8 mouse cellular contexts compared by ENCODE assay signal in genomic region chr3:99938611-99939286, GRCm38 (mm10). TPM values are rescaled to one million over a fixed set of nuclear protein-coding genes. Genes with fewer than 3 reads are reported as not detected.
DNase-seq lines count a peak whose midpoint lies in the region; ATAC-seq and TF ChIP-seq lines count a peak whose summit lies in the region.

No protein-coding gene starts in this region.

- H3K27me3 ChIP-seq in liver, adult 2 months (ENCODE audit: control insufficient read depth, insufficient read depth, low read length) = 0 out of 2 replicates have a peak, but pooled peaks cover 3% of the 10 kb centered on the region
- no peaks in the 10 kb centered on the region for H3K27me3 ChIP-seq in liver, embryonic 11.5 days (replicated peaks; ENCODE audit: control insufficient read depth, insufficient read depth, low read length)
- no peaks in the 10 kb centered on the region for H3K27me3 ChIP-seq in embryonic facial prominence, embryonic 14.5 days (replicated peaks; ENCODE audit: control insufficient read depth, insufficient read depth, low read length)
- H3K27me3 ChIP-seq in hindbrain, postnatal 0 days (ENCODE audit: insufficient read depth, low read length) = no peaks in the 10 kb centered on the region
- no peaks in the 10 kb centered on the region for H3K27me3 ChIP-seq in midbrain, embryonic 16.5 days (ENCODE audit: control insufficient read depth, insufficient read depth, low read depth, low read length)

- no peaks in the 10 kb centered on the region for H3K9me3 ChIP-seq in liver, embryonic 11.5 days (ENCODE audit: control insufficient read depth, low read length)
- H3K9me3 ChIP-seq in embryonic facial prominence, embryonic 14.5 days (ENCODE audit: control insufficient read depth, low read length) = no peaks in the 10 kb centered on the region
- no peaks in the 10 kb centered on the region for H3K9me3 ChIP-seq in hindbrain, postnatal 0 days (ENCODE audit: low read length)
- no peaks in the 10 kb centered on the region for H3K9me3 ChIP-seq in midbrain, embryonic 16.5 days (replicated peaks; ENCODE audit: control insufficient read depth, low read length, poor library complexity, severe bottlenecking)

- peak; percentile 20 for DNase-seq in liver, adult 2 months (ENCODE audit: extremely low read depth, low read depth, low spot score)
- no peak for DNase-seq in liver, embryonic 11.5 days (ENCODE audit: low spot score)
- DNase-seq in adrenal gland, postnatal 36 days = peak; percentile 41 to 55
- peak; percentile 90 for DNase-seq in embryonic facial prominence, embryonic 14.5 days (ENCODE audit: low spot score)
- peak; percentile 93 for DNase-seq in hindbrain, postnatal 0 days (ENCODE audit: low spot score)
- peak; percentile 51 to 68 for DNase-seq in left cerebral cortex, adult 2 months (ENCODE audit: extremely low spot score in 1 of 2, low spot score in 2 of 2)

- no peak overlapping the region for H3K4me2 ChIP-seq in liver, embryonic 11.5 days
- H3K4me2 ChIP-seq in embryonic facial prominence, embryonic 14.5 days (ENCODE audit: low read depth, low read length) = no peak overlapping the region
- no peak overlapping the region for H3K4me2 ChIP-seq in hindbrain, postnatal 0 days (ENCODE audit: low read depth, low read length)
- H3K4me2 ChIP-seq in midbrain, embryonic 16.5 days (ENCODE audit: low read length) = no peak overlapping the region

- no peak overlapping the region for H3K9ac ChIP-seq in liver, adult 2 months (ENCODE audit: low read depth, low read length)
- no peak overlapping the region for H3K9ac ChIP-seq in liver, embryonic 11.5 days (ENCODE audit: low read depth, low read length)
- no peak overlapping the region for H3K9ac ChIP-seq in embryonic facial prominence, embryonic 14.5 days (ENCODE audit: low read depth, low read length)
- H3K9ac ChIP-seq in hindbrain, postnatal 0 days (replicated peaks; ENCODE audit: low read length) = no peak overlapping the region
- no peak overlapping the region for H3K9ac ChIP-seq in midbrain, embryonic 16.5 days (ENCODE audit: low read depth, low read length)

- H3K36me3 ChIP-seq in liver, adult 2 months (ENCODE audit: control insufficient read depth, insufficient read depth, low read length) = no peaks in the 10 kb centered on the region
- H3K36me3 ChIP-seq in liver, embryonic 11.5 days (ENCODE audit: control insufficient read depth, insufficient read depth, low read length) = no peaks in the 10 kb centered on the region
- no peaks in the 10 kb centered on the region for H3K36me3 ChIP-seq in embryonic facial prominence, embryonic 14.5 days (ENCODE audit: control insufficient read depth, insufficient read depth, low read length)
- H3K36me3 ChIP-seq in hindbrain, postnatal 0 days (ENCODE audit: insufficient read depth, low read length) = no peaks in the 10 kb centered on the region
- no peaks in the 10 kb centered on the region for H3K36me3 ChIP-seq in midbrain, embryonic 16.5 days (ENCODE audit: control insufficient read depth, insufficient read depth, low read length)

- TF ChIP-seq POLR2A in liver, adult 2 months (IDR thresholded peaks at IDR 0.05; ENCODE audit: extremely low read depth, insufficient read depth, low read length) = no peak

- intact Hi-C loops in left cerebral cortex, adult 2 months (cut with DNase I) = loop anchor here (1.0 to 5.0 kb wide), 3 partner anchors 704 to 1044 kb away; no protein-coding TSS in a partner anchor

- TF ChIP-seq CTCF in liver, adult 2 months (IDR thresholded peaks at IDR 0.05; ENCODE audit: low read depth, low read length) = no peak
- peak; percentile 85 for TF ChIP-seq CTCF in hindbrain, postnatal 0 days (IDR thresholded peaks at IDR 0.05; ENCODE audit: low read depth)
- peak; percentile 69 for TF ChIP-seq CTCF in left cerebral cortex, adult 2 months (IDR thresholded peaks at IDR 0.05)

- ATAC-seq in liver, embryonic 11.5 days (replicated peaks; ENCODE audit: low FRiP score) = no peak
- ATAC-seq in embryonic facial prominence, embryonic 14.5 days (ENCODE audit: low read depth) = no peak
- ATAC-seq in hindbrain, postnatal 0 days = peak; percentile 69
- ATAC-seq in midbrain, embryonic 16.5 days = peak; percentile 70
- no peak for ATAC-seq in monocyte, adult 5-6 weeks (replicated peaks; ENCODE audit: insufficient number of reproducible peaks, low FRiP score, low TSS enrichment, poor library complexity, severe bottlenecking)

- 35% methylated on average over 8 of the region's 8 CpGs for WGBS in liver, adult 2 months
- WGBS in liver, embryonic 11.5 days = 34% methylated on average over 8 of the region's 8 CpGs
- WGBS in embryonic facial prominence, embryonic 14.5 days = 24% methylated on average over 8 of the region's 8 CpGs
- 34% methylated on average over 8 of the region's 8 CpGs for WGBS in hindbrain, postnatal 0 days
- 36% methylated on average over 8 of the region's 8 CpGs for WGBS in midbrain, embryonic 16.5 days

- no peak overlapping the region for H3K27ac ChIP-seq in liver, adult 2 months (replicated peaks; ENCODE audit: insufficient read depth, low read depth, low read length)
- H3K27ac ChIP-seq in liver, embryonic 11.5 days (ENCODE audit: low read depth, low read length) = no peak overlapping the region
- no peak overlapping the region for H3K27ac ChIP-seq in embryonic facial prominence, embryonic 14.5 days (replicated peaks; ENCODE audit: low read depth, low read length)
- no peak overlapping the region for H3K27ac ChIP-seq in hindbrain, postnatal 0 days
- H3K27ac ChIP-seq in left cerebral cortex, adult 2 months = no peak overlapping the region
- H3K27ac ChIP-seq in midbrain, embryonic 16.5 days (ENCODE audit: low read length) = no peak overlapping the region

- H3K4me1 ChIP-seq in liver, adult 2 months (ENCODE audit: control insufficient read depth, insufficient read depth, low read length) = no peaks in the 10 kb centered on the region
- no peaks in the 10 kb centered on the region for H3K4me1 ChIP-seq in liver, embryonic 11.5 days (replicated peaks; ENCODE audit: control insufficient read depth, insufficient read depth, low read length)
- H3K4me1 ChIP-seq in embryonic facial prominence, embryonic 14.5 days (ENCODE audit: control insufficient read depth, insufficient read depth, low read length) = peaks cover 6% of the 10 kb centered on the region; the same call in 1 of the 2 replicates
- no peaks in the 10 kb centered on the region for H3K4me1 ChIP-seq in hindbrain, postnatal 0 days (ENCODE audit: insufficient read depth, low read length)
- no peaks in the 10 kb centered on the region for H3K4me1 ChIP-seq in midbrain, embryonic 16.5 days (ENCODE audit: control insufficient read depth, insufficient read depth, low read length)

- no peaks in the 10 kb centered on the region for H3K79me2 ChIP-seq in liver, adult 2 months (ENCODE audit: control insufficient read depth, insufficient read depth, low read length)

- no peak overlapping the region for H3K4me3 ChIP-seq in liver, adult 2 months (ENCODE audit: insufficient read depth, low read depth, low read length)
- no peak overlapping the region for H3K4me3 ChIP-seq in liver, embryonic 11.5 days (ENCODE audit: low read depth, low read length)
- no peak overlapping the region for H3K4me3 ChIP-seq in embryonic facial prominence, embryonic 14.5 days (ENCODE audit: low read depth, low read length)
- no peak overlapping the region for H3K4me3 ChIP-seq in hindbrain, postnatal 0 days (ENCODE audit: low read length)
- no peak overlapping the region for H3K4me3 ChIP-seq in left cerebral cortex, adult 2 months
- H3K4me3 ChIP-seq in midbrain, embryonic 16.5 days (ENCODE audit: low read depth, low read length) = no peak overlapping the region

RNA-seq across cellular contexts. Expression of gene Spag17, which starts 53.5 kb away (rescaled TPM):
- total RNA-seq in liver, adult 2 months (2014; rRNA removed) = under 0.01 and 0.27 TPM in 2 replicates
- polyA plus RNA-seq in liver, adult 2 months (2012; rRNA removed) = 0.02 and 0.05 TPM in 2 replicates
- 0.04 TPM in 1 of 2 replicates, not detected in the other for polyA plus RNA-seq in liver, embryonic 11.5 days (2014; fragmentation: Nextera tagmentation; extraction: Ambion mirVana)
- not detected for total RNA-seq in adrenal gland, postnatal 36 days (2021)
- polyA plus RNA-seq in embryonic facial prominence, embryonic 14.5 days (2014; fragmentation: Nextera tagmentation; extraction: Ambion mirVana) = 1.7 and 2.4 TPM in 2 replicates
- total RNA-seq in hindbrain, postnatal 0 days (2014; rRNA removed) = 0.04 and 0.26 TPM in 2 replicates
- 0.95 TPM in 2 replicates for polyA plus RNA-seq in hindbrain, postnatal 0 days (2015; fragmentation: Nextera tagmentation; extraction: Ambion mirVana)
- under 1 TPM in 1 of 2 experiments, not detected in 1; 0.05 TPM for total RNA-seq in left cerebral cortex, adult 2 months (2021)
- polyA plus RNA-seq in midbrain, embryonic 16.5 days (2015; fragmentation: Nextera tagmentation; extraction: Ambion mirVana) = 0.67 and 0.89 TPM in 2 replicates
- total RNA-seq in monocyte, adult 5-6 weeks (2017) = 0.10 to 0.53 TPM in 2 of 3 replicates, not detected in the other

Comparison
In these comparisons a context has a peak if more than half of its experiments do, and no peak if none do; other contexts are left out.
1. ATAC-seq: peak in hindbrain, postnatal 0 days (single experiment) and midbrain, embryonic 16.5 days (single experiment); none in liver, embryonic 11.5 days (single experiment), embryonic facial prominence, embryonic 14.5 days (single experiment) and monocyte, adult 5-6 weeks (single experiment).